Comparison of ENCODE assay signal across 8 mouse cellular contexts in genomic region chr13:23747081-23747891, GRCm38 (mm10). TPM values are rescaled to one million over a fixed set of nuclear protein-coding genes. Genes with fewer than 3 reads are reported as not detected.
DNase-seq lines count a peak whose midpoint lies in the region; ATAC-seq and TF ChIP-seq lines count a peak whose summit lies in the region.

No protein-coding gene starts in this region.

- peak overlapping the region; percentile 77 for H3K4me2 ChIP-seq in heart, embryonic 16.5 days (ENCODE audit: low read depth, low read length)

- DNase-seq in heart, postnatal 4 days, result no peak
- no peak for DNase-seq in hindbrain, embryonic 10.5 days (ENCODE audit: low spot score)
- DNase-seq in mesoderm, embryonic 11.5 days (ENCODE audit: low read depth, low spot score), result peak; percentile 24
- no peak for DNase-seq in gastrocnemius, postnatal 10 days
- DNase-seq in urinary bladder, postnatal 25 days (ENCODE audit: low spot score), result no peak
- no peak for DNase-seq in kidney, postnatal 14 days

- no peaks in the 10 kb centered on the region for H3K36me3 ChIP-seq in heart, embryonic 16.5 days (ENCODE audit: control insufficient read depth, insufficient read depth)
- H3K36me3 ChIP-seq in hindbrain, embryonic 10.5 days, result no peaks in the 10 kb centered on the region

- peak overlapping the region; percentile 71 for H3K9ac ChIP-seq in heart, embryonic 16.5 days (ENCODE audit: low read length)

- peaks cover 14% of the 10 kb centered on the region for H3K4me1 ChIP-seq in heart, embryonic 16.5 days (ENCODE audit: control insufficient read depth, insufficient read depth, low read length)
- no peaks in the 10 kb centered on the region; the same call in 1 of the 2 replicates for H3K4me1 ChIP-seq in bone marrow, adult 2 months (ENCODE audit: control insufficient read depth, insufficient read depth, low read length)
- peaks cover 32% of the 10 kb centered on the region for H3K4me1 ChIP-seq in hindbrain, embryonic 10.5 days (replicated peaks)

- peak overlapping the region; percentile 99 for H3K27ac ChIP-seq in heart, embryonic 16.5 days (ENCODE audit: low read length)
- peak overlapping the region; percentile 98 for H3K27ac ChIP-seq in bone marrow, adult 2 months (ENCODE audit: control insufficient read depth, insufficient read depth, low read depth, low read length, poor library complexity)
- H3K27ac ChIP-seq in hindbrain, embryonic 10.5 days, result peak overlapping the region; percentile 97

- peak; percentile 54; the same call in 1 of the 2 replicates for TF ChIP-seq POLR2A in bone marrow, adult 2 months (IDR thresholded peaks at IDR 0.05; ENCODE audit: borderline replicate concordance, control insufficient read depth, low read depth, low read length)

- ATAC-seq in heart, embryonic 16.5 days (replicated peaks; ENCODE audit: extremely low read depth, insufficient read depth, low FRiP score), result peak; percentile 8; the same call in 1 of the 2 replicates

- no peaks in the 10 kb centered on the region for H3K27me3 ChIP-seq in heart, embryonic 16.5 days (ENCODE audit: control insufficient read depth, insufficient read depth, low read length)
- H3K27me3 ChIP-seq in hindbrain, embryonic 10.5 days (ENCODE audit: insufficient read depth, poor library complexity, severe bottlenecking), result no peaks in the 10 kb centered on the region

- peak overlapping the region; percentile 56 for H3K4me3 ChIP-seq in heart, embryonic 16.5 days (ENCODE audit: low read length)
- peak overlapping the region; percentile 24 for H3K4me3 ChIP-seq in bone marrow, adult 2 months (replicated peaks; ENCODE audit: control insufficient read depth, low read depth, low read length)
- peak overlapping the region; percentile 59 for H3K4me3 ChIP-seq in hindbrain, embryonic 10.5 days

- WGBS in heart, embryonic 16.5 days, result 8% methylated on average over 10 of the region's 13 CpGs
- WGBS in bone marrow, adult 2 months, result 6% methylated on average over 13 of the region's 13 CpGs
- WGBS in hindbrain, embryonic 10.5 days, result 4% methylated on average over 13 of the region's 13 CpGs

- H3K9me3 ChIP-seq in heart, embryonic 16.5 days (replicated peaks; ENCODE audit: control insufficient read depth, low read length), result no peaks in the 10 kb centered on the region
- no peaks in the 10 kb centered on the region for H3K9me3 ChIP-seq in hindbrain, embryonic 10.5 days

- no peak for TF ChIP-seq CTCF in bone marrow, adult 2 months (IDR thresholded peaks at IDR 0.05; ENCODE audit: control insufficient read depth, insufficient read depth, low read length)

RNA-seq across cellular contexts. Expression of gene Hist1h2bb, which starts 0.8 kb away (rescaled TPM):
- 0.98 and 2.2 TPM in 2 replicates for polyA plus RNA-seq in heart, embryonic 16.5 days (2015; fragmentation: Nextera tagmentation; extraction: Ambion mirVana)
- total RNA-seq in heart, postnatal 4 days (2021), result 100 to 1,000 TPM; 281 to 294 TPM
- 65.7 and 136 TPM in 2 replicates for polyA plus RNA-seq in bone marrow, adult 2 months (2011; ENCODE audit: insufficient read depth, insufficient read length, low replicate concordance, missing spikeins)
- polyA plus RNA-seq in hindbrain, embryonic 10.5 days (2016; fragmentation: Nextera tagmentation; extraction: Ambion mirVana), result 1.8 and 2.4 TPM in 2 replicates
- 100 to 1,000 TPM; 106 to 125 TPM for total RNA-seq in gastrocnemius, postnatal 10 days (2021)

RNA-seq across cellular contexts. Expression of gene Hist1h3c, which starts 1.9 kb away (rescaled TPM):
- polyA plus RNA-seq in heart, embryonic 16.5 days (2015; fragmentation: Nextera tagmentation; extraction: Ambion mirVana), result 3.0 and 3.8 TPM in 2 replicates
- total RNA-seq in heart, postnatal 4 days (2021), result 100 to 1,000 TPM; 252 to 264 TPM
- polyA plus RNA-seq in bone marrow, adult 2 months (2011; ENCODE audit: insufficient read depth, insufficient read length, low replicate concordance, missing spikeins), result 42.2 and 62.6 TPM in 2 replicates
- polyA plus RNA-seq in hindbrain, embryonic 10.5 days (2016; fragmentation: Nextera tagmentation; extraction: Ambion mirVana), result 6.9 and 8.6 TPM in 2 replicates
- total RNA-seq in gastrocnemius, postnatal 10 days (2021), result 10 to 100 TPM; 86.2 to 86.5 TPM

RNA-seq across cellular contexts. Expression of gene Hist1h2ab, which starts 3.6 kb away (rescaled TPM):
- polyA plus RNA-seq in heart, embryonic 16.5 days (2015; fragmentation: Nextera tagmentation; extraction: Ambion mirVana), result 17.0 and 20.0 TPM in 2 replicates
- 100 to 1,000 TPM; 424 to 425 TPM for total RNA-seq in heart, postnatal 4 days (2021)
- 30.3 and 31.4 TPM in 2 replicates for polyA plus RNA-seq in bone marrow, adult 2 months (2011; ENCODE audit: insufficient read depth, insufficient read length, low replicate concordance, missing spikeins)
- 45.2 and 49.3 TPM in 2 replicates for polyA plus RNA-seq in hindbrain, embryonic 10.5 days (2016; fragmentation: Nextera tagmentation; extraction: Ambion mirVana)
- 100 to 1,000 TPM; 187 to 217 TPM for total RNA-seq in gastrocnemius, postnatal 10 days (2021)

RNA-seq across cellular contexts. Expression of gene Hist1h3b, which starts 4.8 kb away (rescaled TPM):
- polyA plus RNA-seq in heart, embryonic 16.5 days (2015; fragmentation: Nextera tagmentation; extraction: Ambion mirVana), result 3.2 and 5.0 TPM in 2 replicates
- total RNA-seq in heart, postnatal 4 days (2021), result 100 to 1,000 TPM; 568 to 625 TPM
- polyA plus RNA-seq in bone marrow, adult 2 months (2011; ENCODE audit: insufficient read depth, insufficient read length, low replicate concordance, missing spikeins), result 19.6 TPM in 1 of 2 replicates, not detected in the other
- polyA plus RNA-seq in hindbrain, embryonic 10.5 days (2016; fragmentation: Nextera tagmentation; extraction: Ambion mirVana), result 5.5 and 8.8 TPM in 2 replicates
- 100 to 1,000 TPM; 213 to 261 TPM for total RNA-seq in gastrocnemius, postnatal 10 days (2021)

RNA-seq across cellular contexts. Expression of gene Hist1h1c, which starts 8.7 kb away (rescaled TPM):
- 38.0 and 38.5 TPM in 2 replicates for polyA plus RNA-seq in heart, embryonic 16.5 days (2015; fragmentation: Nextera tagmentation; extraction: Ambion mirVana)
- total RNA-seq in heart, postnatal 4 days (2021), result 100 to 1,000 TPM; 472 to 511 TPM
- polyA plus RNA-seq in bone marrow, adult 2 months (2011; ENCODE audit: insufficient read depth, insufficient read length, low replicate concordance, missing spikeins), result 78.9 and 108 TPM in 2 replicates
- 10.6 and 12.6 TPM in 2 replicates for polyA plus RNA-seq in hindbrain, embryonic 10.5 days (2016; fragmentation: Nextera tagmentation; extraction: Ambion mirVana)
- total RNA-seq in gastrocnemius, postnatal 10 days (2021), result 100 to 1,000 TPM; 361 to 459 TPM

Comparison
In these comparisons a context has a peak if more than half of its experiments do, and no peak if none do; other contexts are left out.
1. RNA of gene Hist1h2bb, which starts 0.8 kb away (polyA plus RNA-seq): 65.7 to 136 TPM in bone marrow, adult 2 months; 1.8 to 2.4 TPM in hindbrain, embryonic 10.5 days and 0.98 to 2.2 TPM in heart, embryonic 16.5 days; every median in the first group is over 10 times any median in the second.
2. Peak in every context shown above with its lines, with median percentiles within 50 percentile points of each other: H3K27ac ChIP-seq and H3K4me3 ChIP-seq.